Mouse (Mus musculus): ENCODE results near the gene Gnl2.

Gene Gnl2

DNA sequence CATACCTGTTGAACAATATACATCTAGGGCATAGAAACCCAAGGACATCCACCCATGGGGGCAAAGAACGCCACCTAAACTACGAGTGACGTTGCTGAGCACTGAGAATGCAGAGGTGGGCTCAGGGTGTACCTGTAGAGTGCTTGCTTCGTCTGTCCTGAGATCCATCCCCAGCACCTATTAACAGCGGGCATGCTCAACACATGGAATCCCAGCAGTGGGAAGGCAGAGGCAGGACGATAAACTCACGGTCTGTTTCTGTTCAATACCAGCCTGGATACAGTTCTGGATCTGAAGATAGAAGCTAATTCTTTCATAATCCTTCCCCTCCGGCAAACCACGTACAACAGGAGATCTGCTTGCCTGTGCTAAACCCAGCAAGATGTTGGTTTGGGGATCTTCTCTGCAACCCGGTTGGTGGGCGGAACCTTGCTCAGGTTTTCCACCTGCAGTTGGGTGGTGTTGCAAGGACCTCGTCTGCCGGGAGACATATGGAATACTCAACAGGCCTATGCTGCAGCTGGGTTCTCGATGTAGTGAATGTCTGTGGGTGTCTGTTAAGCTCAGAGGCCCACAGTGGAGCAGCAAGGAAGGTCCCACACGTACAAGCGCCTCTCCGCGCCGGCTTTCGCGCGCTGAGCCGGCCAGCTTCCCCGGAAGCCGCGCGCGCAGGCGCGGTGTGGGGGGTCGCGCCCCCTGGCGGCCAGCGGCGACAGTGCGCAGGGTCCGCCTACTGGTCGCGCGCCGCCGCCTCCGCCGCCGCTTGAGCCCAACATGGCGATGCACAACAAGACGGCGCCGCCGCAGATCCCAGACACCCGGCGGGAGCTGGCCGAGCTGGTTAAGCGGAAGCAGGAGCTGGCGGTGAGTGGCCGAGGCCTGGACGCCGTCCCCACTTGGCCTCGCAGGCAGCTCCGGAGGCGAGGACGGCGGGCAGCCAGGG is 68.3 kb downstream of the Gnl2 start, which contains the start of gene Meaf6:
Gene Meaf6, plus strand, starts transcription at position 732 of the 943 bp plus-strand sequence.
- DNase-seq (ENCODE audit: low spot score) = peak; percentile 80

- no peak for DNase-seq (ENCODE audit: low spot score)
Measured at GRCm38 (mm10) chr4:125085346-125085841, 69.0 kb downstream of the Gnl2 start.

- no peak for DNase-seq (ENCODE audit: low spot score)
Measured at GRCm38 (mm10) chr4:125093031-125093430, 76.6 kb downstream of the Gnl2 start.

- no peak for DNase-seq (ENCODE audit: low spot score)
Measured at GRCm38 (mm10) chr4:125096066-125096465, 79.7 kb downstream of the Gnl2 start.

- no peak for DNase-seq (ENCODE audit: low spot score)
Measured at GRCm38 (mm10) chr4:125097412-125097811, 81.0 kb downstream of the Gnl2 start.

DNA sequence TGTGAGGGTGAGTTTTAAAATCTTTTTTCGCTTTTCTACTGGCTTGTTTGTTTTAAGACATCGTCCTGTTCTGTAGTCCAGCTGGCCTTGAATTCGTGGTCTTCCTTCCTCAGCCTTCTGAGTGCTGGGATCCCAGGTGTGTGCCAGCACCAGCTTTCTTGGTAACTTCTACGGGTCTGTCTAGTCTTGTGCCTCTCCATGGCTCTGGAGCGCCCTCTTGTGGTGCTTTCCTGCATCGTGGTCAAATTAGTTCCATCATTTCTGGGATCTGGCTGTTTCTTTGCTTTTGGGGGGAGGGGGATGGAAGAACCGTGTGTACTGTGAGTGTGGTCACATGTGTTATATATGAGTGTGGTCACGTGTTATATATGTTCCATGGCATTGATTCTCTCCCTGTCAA is 83.1 kb downstream of the Gnl2 start:
- peak; percentile 87 for DNase-seq (ENCODE audit: low spot score)

DNA sequence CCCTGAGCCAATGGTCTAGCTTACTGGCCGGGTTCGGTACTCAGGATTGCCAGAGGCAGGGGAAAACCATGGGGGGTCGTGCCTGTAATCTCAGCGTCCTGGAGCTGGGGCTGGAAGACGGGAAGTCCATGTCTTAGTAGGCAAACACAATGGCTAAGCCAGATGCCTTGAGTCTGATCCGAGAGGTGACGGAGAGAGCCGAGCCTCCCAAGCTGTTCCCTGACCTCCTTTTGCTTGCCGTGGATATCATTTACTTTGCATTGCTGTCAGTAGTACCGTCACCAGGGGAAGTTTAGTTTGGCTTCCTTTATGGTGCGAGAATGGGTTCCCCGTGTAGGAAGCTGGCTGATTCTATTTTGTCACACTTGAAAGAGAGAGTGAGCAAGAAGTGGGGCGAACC is 84.9 kb downstream of the Gnl2 start:
- DNase-seq (ENCODE audit: low spot score) = no peak
